Mouse (Mus musculus) layer of hippocampus, postnatal 14 days (tissue): Measurements from ENCODE around the gene Lrig1. TPM values are rescaled to one million over a fixed set of nuclear protein-coding genes. Genes with fewer than 3 reads are reported as not detected.
"Not testable (repeated sequence)": the region's sequence is repeated elsewhere in the genome, so short reads cannot be mapped to it uniquely, and the experiment has no call there.

Source experiments
- DNase-seq, 2 experiments: peaks; one replicate each; pipeline ENCODE4 v3.0.0; 2021 to 2022; ENCODE audit warnings: low spot score in 2 of 2, mixed read lengths in 1 of 2
- microRNA-seq, 2 experiments: library from miRNA; unstranded; fragments of <30 nt; microRNA quantifications; one replicate each; pipeline ENCODE4 v1.2.0; 2021
- total RNA-seq, 2 experiments: library from RNA; stranded (reverse); gene quantifications; 2 replicates each; pipeline ENCODE4 v1.2.3; 2021

Gene Lrig1
- total RNA-seq, 2 experiments from 2014 or later = 33.2 to 34.9 TPM

- no peak for DNase-seq
Measured at GRCm38 (mm10) chr6:94588365-94588764, 111.6 kb downstream of the Lrig1 start.

- no peak for DNase-seq
Measured at GRCm38 (mm10) chr6:94584976-94585375, 115.0 kb downstream of the Lrig1 start.

- DNase-seq = peak in 1 of 2 experiments; percentile 5
Measured at GRCm38 (mm10) chr6:94584147-94584695, 115.7 kb downstream of the Lrig1 start.

- no peak for DNase-seq
Measured at GRCm38 (mm10) chr6:94582055-94582454, 117.9 kb downstream of the Lrig1 start.

- peak in 1 of 2 experiments; percentile 34 for DNase-seq
Measured at GRCm38 (mm10) chr6:94577991-94578390, 122.0 kb downstream of the Lrig1 start.

GRCm38 (mm10) chr6:94575526-94576166 lies 124.3 kb downstream of the Lrig1 start:
- DNase-seq = no peak

GRCm38 (mm10) chr6:94568040-94568439 lies 131.9 kb downstream of the Lrig1 start:
- DNase-seq = no peak

GRCm38 (mm10) chr6:94565766-94566165 lies 134.2 kb downstream of the Lrig1 start:
- DNase-seq = no peak

- DNase-seq = no peak
Measured at GRCm38 (mm10) chr6:94563203-94563940, 136.6 kb downstream of the Lrig1 start.

- DNase-seq = no peak
Measured at GRCm38 (mm10) chr6:94561346-94561745, 138.6 kb downstream of the Lrig1 start.

- DNase-seq = no peak
Measured at GRCm38 (mm10) chr6:94560896-94561295, 139.1 kb downstream of the Lrig1 start.

- DNase-seq = not testable (repeated sequence)
Measured at GRCm38 (mm10) chr6:94558603-94559002, 141.4 kb downstream of the Lrig1 start.

Small RNAs within 50 kb of the gene (microRNA-seq; reads per million reads assigned to microRNA genes)
- 0 to 1.1 reads per million in 2 experiments for gene Mir7041

Other genes with a start within 250 kb of the Lrig1 start
- gene Slc25a26, start 199.8 kb downstream of the Lrig1 start, total RNA-seq = 10 to 100 TPM; 14.0 to 16.1 TPM